Mouse (Mus musculus) testis, adult 2 months (tissue): ENCODE measurements around the gene Gadl1.

ENCODE experiments used
- CTCF ChIP-seq: fragments of 200-500 bp; IDR thresholded peaks from 2 replicates; pipeline ENCODE4 v1.5.1; 2012; ENCODE audit warnings: low read depth, mild to moderate bottlenecking, inconsistent platforms, low read length, moderate library complexity; ENCODE audit not compliant: control insufficient read depth, insufficient read depth, insufficient replicate concordance
- POLR2A ChIP-seq: fragments of 200-500 bp; IDR thresholded peaks from 2 replicates; pipeline ENCODE4 v1.6.1; 2012; ENCODE audit warnings: low read depth, mild to moderate bottlenecking, inconsistent platforms, low read length, moderate library complexity; ENCODE audit not compliant: control insufficient read depth

- TF ChIP-seq CTCF (no peak), POLR2A (no peak)
Observed at GRCm38 (mm10) chr9:115994772-115995171, 85.5 kb downstream of the Gadl1 start.
